Mouse (Mus musculus) G1E (cell line): ENCODE measurements around the gene Adarb1.

Source experiments
- CTCF ChIP-seq: IDR thresholded peaks from 2 replicates; pipeline ENCODE4 v1.5.1; 2012; ENCODE audit warnings: low read depth, low read length, inconsistent platforms, mixed read lengths
- GATA1 ChIP-seq: IDR thresholded peaks from 2 replicates; pipeline ENCODE4 v1.6.1; 2012; ENCODE audit warnings: borderline replicate concordance, low read length, inconsistent platforms, mixed read lengths
- POLR2AphosphoS5 ChIP-seq: IDR thresholded peaks from 2 replicates; pipeline ENCODE4 v1.6.1; 2012; ENCODE audit warnings: low read depth, low read length, inconsistent platforms; ENCODE audit not compliant: insufficient replicate concordance
- TAL1 ChIP-seq: conservative IDR thresholded peaks from 2 replicates; pipeline ENCODE4 v1.6.1; 2012; ENCODE audit warnings: low read depth, low read length, inconsistent platforms, mixed read lengths

- TF ChIP-seq CTCF = no peak
- TF ChIP-seq GATA1 = no peak
- TF ChIP-seq TAL1 = no peak
- no peak for TF ChIP-seq POLR2AphosphoS5
Observed at GRCm38 (mm10) chr10:77269129-77269528, 148.9 kb downstream of the Adarb1 start.
